Mouse (Mus musculus) hindbrain, embryonic 15.5 days (tissue): ENCODE data around the gene Rpl7a. TPM values are rescaled to one million over a fixed set of nuclear protein-coding genes. Genes with fewer than 3 reads are reported as not detected.

Source experiments
- ATAC-seq: fragments of 200-750 bp; cut with Nextera tagmentation; 2 replicates; pipeline ENCODE4 v1.8.0; 2017; ENCODE audit warnings: low read depth, moderate number of reproducible peaks, moderate TSS enrichment; ENCODE audit not compliant: low FRiP score
- H3K27ac ChIP-seq: fragments of 300-500 bp; sonication (generic); replicated peaks from 2 replicates; pipeline ENCODE4 v1.5.1; 2015; ENCODE audit warnings: mild to moderate bottlenecking, inconsistent platforms
- H3K27me3 ChIP-seq: fragments of 300-500 bp; sonication (generic); 2 replicates; pipeline ENCODE4 v1.6.1; 2015; ENCODE audit warnings: control low read depth, inconsistent platforms
- H3K36me3 ChIP-seq: fragments of 300-500 bp; sonication (generic); 2 replicates; pipeline ENCODE4 v1.6.1; 2015; ENCODE audit warnings: control low read depth, inconsistent platforms
- H3K4me1 ChIP-seq: fragments of 300-500 bp; sonication (generic); replicated peaks from 2 replicates; pipeline ENCODE4 v1.6.1; 2015; ENCODE audit warnings: control low read depth, inconsistent platforms
- H3K4me2 ChIP-seq: fragments of 300-500 bp; sonication (generic); 2 replicates; pipeline ENCODE4 v1.6.1; 2015; ENCODE audit warnings: moderate library complexity, mild to moderate bottlenecking, inconsistent platforms
- H3K4me3 ChIP-seq: fragments of 300-500 bp; sonication (generic); 2 replicates; pipeline ENCODE4 v1.5.1; 2015; ENCODE audit warnings: mild to moderate bottlenecking, inconsistent platforms
- H3K9ac ChIP-seq: fragments of 300-500 bp; sonication (generic); 2 replicates; pipeline ENCODE4 v1.6.1; 2015; ENCODE audit warnings: inconsistent platforms
- H3K9me3 ChIP-seq: fragments of 300-500 bp; sonication (generic); 2 replicates; pipeline ENCODE4 v1.6.1; 2016; ENCODE audit warnings: control low read depth, inconsistent platforms
- WGBS: fragments of 180-500 bp; shearing (Covaris S2); methylation state at CpG from one replicate; pipeline ENCODE4 v1.1.7; 2015; 5-methylcytosine and 5-hydroxymethylcytosine counted together
- polyA plus RNA-seq: library from polyadenylated mRNA; unstranded; fragments of >200 nt; fragmentation: Nextera tagmentation; extraction: Ambion mirVana; gene quantifications from 2 replicates; pipeline ENCODE4 v1.2.1, GENCODE M21; 2015

Rpl7a gene
- polyA plus RNA-seq, 1 experiment from 2014 or later, result 390 TPM

GRCm38 (mm10) chr2:26905936-26906335 lies 4.6 kb upstream of the Rpl7a start:
- H3K4me2 ChIP-seq, result no peak overlapping the region
- no peak overlapping the region for H3K4me3 ChIP-seq
- no peaks in the 10 kb centered on the region for H3K27me3 ChIP-seq
- no peak overlapping the region for H3K27ac ChIP-seq
- 92% methylated on average over 2 of the region's 2 CpGs for WGBS
- no peak overlapping the region for H3K9ac ChIP-seq
- no peak for ATAC-seq
- no peaks in the 10 kb centered on the region for H3K9me3 ChIP-seq
- peaks cover 32% of the 10 kb centered on the region for H3K36me3 ChIP-seq
- peaks cover 49% of the 10 kb centered on the region for H3K4me1 ChIP-seq

- Histone ChIP-seq H3K4me2 (no peak overlapping the region), H3K27me3 (no peaks in the 10 kb centered on the region), H3K4me3 (no peak overlapping the region), H3K4me1 (peaks cover 44% of the 10 kb centered on the region), H3K27ac (no peak overlapping the region), H3K36me3 (peaks cover 32% of the 10 kb centered on the region), H3K9me3 (no peaks in the 10 kb centered on the region), H3K9ac (no peak overlapping the region)
- no peak for ATAC-seq
- WGBS, result 96% methylated on average over 3 of the region's 3 CpGs
Observed at GRCm38 (mm10) chr2:26906431-26906830, 4.1 kb upstream of the Rpl7a start.

- H3K36me3 ChIP-seq, result peaks cover 32% of the 10 kb centered on the region
- no peak overlapping the region for H3K4me3 ChIP-seq
- H3K4me1 ChIP-seq, result peaks cover 44% of the 10 kb centered on the region
- H3K9me3 ChIP-seq, result no peaks in the 10 kb centered on the region
- H3K27me3 ChIP-seq, result no peaks in the 10 kb centered on the region
- WGBS, result 50% methylated on average over 4 of the region's 4 CpGs
- no peak overlapping the region for H3K4me2 ChIP-seq
- H3K27ac ChIP-seq, result no peak overlapping the region
- no peak for ATAC-seq
- H3K9ac ChIP-seq, result no peak overlapping the region
Observed at GRCm38 (mm10) chr2:26907109-26907508, 3.5 kb upstream of the Rpl7a start.

GRCm38 (mm10) chr2:26908710-26909386 lies 1.7 kb upstream of the Rpl7a start:
- Histone ChIP-seq H3K9me3 (no peaks in the 10 kb centered on the region), H3K4me1 (peaks cover 41% of the 10 kb centered on the region), H3K36me3 (peaks cover 50% of the 10 kb centered on the region), H3K27ac (no peak overlapping the region), H3K4me2 (peak overlapping the region; percentile 77), H3K27me3 (no peaks in the 10 kb centered on the region), H3K4me3 (peak overlapping the region; percentile 84), H3K9ac (peak overlapping the region; percentile 32)
- WGBS, result 89% methylated on average over 18 of the region's 18 CpGs
- ATAC-seq, result no peak

GRCm38 (mm10) chr2:26909387-26909784 lies 1.2 kb upstream of the Rpl7a start:
- Histone ChIP-seq H3K36me3 (peaks cover 55% of the 10 kb centered on the region), H3K9ac (peak overlapping the region; percentile 77), H3K4me2 (peak overlapping the region; percentile 77), H3K27me3 (no peaks in the 10 kb centered on the region), H3K9me3 (no peaks in the 10 kb centered on the region), H3K4me1 (peaks cover 41% of the 10 kb centered on the region), H3K27ac (peak overlapping the region; percentile 93; the same call in 1 of the 2 replicates), H3K4me3 (peak overlapping the region; percentile 84)
- ATAC-seq, result no peak

- ATAC-seq, result peak; percentile 31
- H3K4me3 ChIP-seq, result peak overlapping the region; percentile 84
- H3K9ac ChIP-seq, result peak overlapping the region; percentile 95
- no peaks in the 10 kb centered on the region for H3K9me3 ChIP-seq
- H3K4me2 ChIP-seq, result peak overlapping the region; percentile 89
- H3K27ac ChIP-seq, result peak overlapping the region; percentile 93
- H3K4me1 ChIP-seq, result peaks cover 56% of the 10 kb centered on the region
- peaks cover 48% of the 10 kb centered on the region for H3K36me3 ChIP-seq
- WGBS, result under 1% methylated on average over 37 of the region's 37 CpGs
- H3K27me3 ChIP-seq, result no peaks in the 10 kb centered on the region
Observed at GRCm38 (mm10) chr2:26910994-26911765, 616 bp downstream of the Rpl7a start.

- H3K4me3 ChIP-seq, result peak overlapping the region; percentile 84
- H3K9ac ChIP-seq, result peak overlapping the region; percentile 95; the same call in 1 of the 2 replicates
- peaks cover 59% of the 10 kb centered on the region for H3K4me1 ChIP-seq
- 78% methylated on average over 5 of the region's 5 CpGs for WGBS
- peak overlapping the region; percentile 89 for H3K4me2 ChIP-seq
- no peak overlapping the region for H3K27ac ChIP-seq
- ATAC-seq, result no peak
- H3K27me3 ChIP-seq, result no peaks in the 10 kb centered on the region
- no peaks in the 10 kb centered on the region for H3K9me3 ChIP-seq
- H3K36me3 ChIP-seq, result peaks cover 37% of the 10 kb centered on the region
Observed at GRCm38 (mm10) chr2:26912253-26912770, 1.7 kb downstream of the Rpl7a start.

- no peak overlapping the region for H3K4me3 ChIP-seq
- H3K27ac ChIP-seq, result no peak overlapping the region
- no peak overlapping the region for H3K4me2 ChIP-seq
- no peaks in the 10 kb centered on the region for H3K9me3 ChIP-seq
- H3K27me3 ChIP-seq, result no peaks in the 10 kb centered on the region
- peaks cover 62% of the 10 kb centered on the region for H3K4me1 ChIP-seq
- 86% methylated on average over 17 of the region's 17 CpGs for WGBS
- peaks cover 34% of the 10 kb centered on the region for H3K36me3 ChIP-seq
- no peak overlapping the region for H3K9ac ChIP-seq
- no peak for ATAC-seq
Observed at GRCm38 (mm10) chr2:26913416-26914147, 3.0 kb downstream of the Rpl7a start.

- no peak for ATAC-seq
- peaks cover 54% of the 10 kb centered on the region for H3K4me1 ChIP-seq
- H3K9ac ChIP-seq, result no peak overlapping the region
- H3K36me3 ChIP-seq, result peaks cover 42% of the 10 kb centered on the region
- H3K4me2 ChIP-seq, result peak overlapping the region; percentile 94; the same call in 1 of the 2 replicates
- H3K9me3 ChIP-seq, result no peaks in the 10 kb centered on the region
- H3K4me3 ChIP-seq, result no peak overlapping the region
- no peaks in the 10 kb centered on the region for H3K27me3 ChIP-seq
- WGBS, result 63% methylated on average over 8 of the region's 8 CpGs
- no peak overlapping the region for H3K27ac ChIP-seq
Observed at GRCm38 (mm10) chr2:26914148-26914941, 3.8 kb downstream of the Rpl7a start.

- peaks cover 49% of the 10 kb centered on the region for H3K4me1 ChIP-seq
- H3K27me3 ChIP-seq, result no peaks in the 10 kb centered on the region
- WGBS, result 1% methylated on average over 47 of the region's 47 CpGs
- H3K4me2 ChIP-seq, result peak within 1 kb of the TSS; percentile 94
- H3K36me3 ChIP-seq, result peaks cover 60% of the 10 kb centered on the region
- H3K9me3 ChIP-seq, result no peaks in the 10 kb centered on the region
- peak within 1 kb of the TSS; percentile 85 for H3K4me3 ChIP-seq
- peak; percentile 85 for ATAC-seq
- peak within 1 kb of the TSS; percentile 82 for H3K9ac ChIP-seq
- peak within 1 kb of the TSS; percentile 89 for H3K27ac ChIP-seq
Observed at GRCm38 (mm10) chr2:26915927-26916728, 5.6 kb downstream of the Rpl7a start, which contains the start of the genes Surf2 and Surf1. Surf2 (plus strand) TSS chr2:26916367. Surf1 (minus strand) TSS chr2:26916530.
